Mouse (Mus musculus): ENCODE results near the gene C8g. TPM values are rescaled to one million over a fixed set of nuclear protein-coding genes. Genes with fewer than 3 reads are reported as not detected.

C8g gene
- polyA plus RNA-seq, 1 experiment from 2014 or later = 6.0 TPM

DNA sequence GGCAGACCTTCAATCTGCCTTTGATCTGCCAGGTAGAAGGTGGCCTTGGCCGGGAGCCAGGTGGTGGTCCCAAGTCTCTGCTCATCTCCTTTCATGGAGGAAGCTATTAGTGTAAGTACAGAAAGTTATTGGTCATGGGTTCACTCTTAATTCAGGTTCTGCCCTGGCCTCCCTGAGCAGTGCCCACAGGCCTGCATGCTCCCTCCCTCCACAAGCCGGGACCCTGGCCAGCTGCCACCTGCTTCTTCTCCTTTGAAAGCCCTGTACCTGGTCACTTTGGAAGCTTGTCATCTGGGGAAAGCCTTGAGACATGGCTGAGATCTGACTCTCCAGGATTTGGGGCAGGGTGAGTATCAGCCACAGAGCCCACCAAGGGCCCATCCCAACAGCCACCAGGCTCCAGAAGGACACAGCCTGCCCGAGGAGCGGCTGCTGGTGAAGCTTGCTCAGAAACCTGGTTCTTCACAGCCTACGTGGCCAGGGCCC is 8.0 kb downstream of the C8g start, which contains the start of gene Lcn12:
Lcn12 (minus strand) TSS at position 436 of the 486 bp plus-strand sequence.
- H3K4me1 ChIP-seq = peaks cover 12% of the 10 kb centered on the region
- 79% methylated on average over 5 of the region's 5 CpGs for WGBS
- DNase-seq (ENCODE audit: low spot score) = no peak

DNA sequence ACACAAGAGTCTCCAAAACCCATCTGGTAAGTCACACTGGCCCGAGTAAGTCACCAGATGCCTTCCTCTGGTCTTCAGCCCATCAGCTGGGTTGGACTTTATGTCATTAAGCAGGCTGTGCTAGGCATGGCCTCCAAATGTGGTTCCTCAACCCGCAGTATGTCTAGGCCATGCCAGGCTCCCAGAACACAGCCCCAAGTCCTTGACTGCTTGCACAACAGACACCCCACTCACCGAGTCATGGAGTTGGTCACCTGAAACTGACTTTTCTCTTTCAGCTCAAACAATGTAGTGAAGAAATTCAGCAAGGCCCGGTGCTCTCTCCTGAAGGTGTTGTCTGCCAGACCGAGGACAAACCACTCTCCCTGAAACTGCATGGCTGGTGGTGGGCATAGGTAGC is 8.5 kb downstream of the C8g start:
- Histone ChIP-seq H3K9me3 (no peaks in the 10 kb centered on the region), H3K27ac (no peak overlapping the region), H3K27me3 (ENCODE audit: insufficient read depth, poor library complexity, severe bottlenecking) (peaks cover 8% of the 10 kb centered on the region; the same call in 1 of the 2 replicates), H3K4me3 (no peak overlapping the region), H3K36me3 (no peaks in the 10 kb centered on the region), H3K4me1 (peaks cover 7% of the 10 kb centered on the region)
- no peak for DNase-seq (ENCODE audit: low spot score)
- 72% methylated on average over 5 of the region's 5 CpGs for WGBS

More for the DNA sequence above, 8.0 kb downstream of the C8g start, which contains the start of gene Lcn12:
- Histone ChIP-seq H3K27ac (no peak within 1 kb of the TSS), H3K36me3 (no peaks in the 10 kb centered on the region), H3K4me3 (no peak within 1 kb of the TSS), H3K9me3 (no peaks in the 10 kb centered on the region), H3K27me3 (ENCODE audit: insufficient read depth, poor library complexity, severe bottlenecking) (0 out of 2 replicates have a peak, but pooled peaks cover 6% of the 10 kb centered on the region)

DNA sequence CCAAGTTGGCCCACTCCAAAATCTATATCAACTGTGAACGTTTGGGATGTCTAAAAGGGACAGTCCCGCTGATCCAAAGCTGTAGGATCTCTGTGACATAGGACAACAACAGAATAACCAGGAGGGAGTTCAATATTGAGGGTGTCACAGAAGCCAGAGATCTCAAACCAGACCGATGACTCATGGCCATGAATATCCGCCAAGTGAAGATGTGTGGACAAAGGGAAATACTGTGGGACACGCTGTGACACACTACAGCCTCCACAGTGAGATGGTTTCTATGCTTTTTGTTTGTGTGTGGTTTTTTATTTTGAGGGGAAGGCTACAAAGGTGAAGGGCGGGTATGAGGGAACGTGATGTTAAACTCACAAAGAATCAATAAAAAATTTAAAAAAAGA is 12.8 kb downstream of the C8g start:
- WGBS = 73% methylated on average over 7 of the region's 7 CpGs
- Histone ChIP-seq H3K9me3 (no peaks in the 10 kb centered on the region), H3K27ac (no peak overlapping the region), H3K4me1 (no peaks in the 10 kb centered on the region), H3K36me3 (no peaks in the 10 kb centered on the region), H3K27me3 (ENCODE audit: insufficient read depth, poor library complexity, severe bottlenecking) (peaks cover 26% of the 10 kb centered on the region; the same call in 1 of the 2 replicates), H3K4me3 (no peak overlapping the region)
- DNase-seq (ENCODE audit: low spot score) = no peak

DNA sequence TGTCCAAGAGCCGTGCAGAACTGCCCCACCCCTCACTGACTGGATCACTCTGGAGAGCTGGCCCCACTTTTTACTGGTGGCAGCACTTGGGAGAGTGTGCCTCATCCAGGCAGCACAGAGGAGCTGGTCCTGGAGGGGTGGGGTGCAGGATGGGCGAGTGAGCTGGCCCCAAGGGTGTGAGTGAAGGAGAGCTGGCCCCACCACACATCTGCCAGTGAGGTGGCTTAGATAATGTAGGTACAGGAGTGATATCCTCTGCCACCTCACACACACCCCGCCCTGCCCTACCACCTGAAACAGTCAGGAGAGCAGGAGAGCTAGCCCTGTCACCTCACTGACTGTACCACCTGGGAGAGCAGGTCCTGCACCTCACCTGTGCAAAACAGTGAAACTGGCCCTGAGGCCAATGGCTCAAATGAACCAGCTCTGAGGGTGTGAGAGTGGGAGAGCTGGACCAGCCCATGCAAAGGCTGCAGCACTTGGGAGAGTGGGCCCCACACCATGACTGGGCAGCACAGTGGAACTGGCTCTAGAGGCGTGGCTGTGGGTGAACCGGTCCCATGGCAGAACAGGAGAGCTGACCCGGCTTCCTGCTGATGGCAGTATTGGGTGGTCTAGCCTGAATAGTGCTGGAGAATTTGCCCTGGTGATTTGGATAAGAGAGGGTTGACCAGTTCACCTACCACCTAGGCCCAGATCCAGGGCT is 13.4 kb downstream of the C8g start:
- H3K4me3 ChIP-seq = no peak overlapping the region
- DNase-seq (ENCODE audit: low spot score) = no peak
- H3K9me3 ChIP-seq = no peaks in the 10 kb centered on the region
- peaks cover 30% of the 10 kb centered on the region; the same call in 1 of the 2 replicates for H3K27me3 ChIP-seq (ENCODE audit: insufficient read depth, poor library complexity, severe bottlenecking)
- no peak overlapping the region for H3K27ac ChIP-seq
- H3K36me3 ChIP-seq = no peaks in the 10 kb centered on the region
- H3K4me1 ChIP-seq = no peaks in the 10 kb centered on the region
- 74% methylated on average over 6 of the region's 6 CpGs for WGBS

DNA sequence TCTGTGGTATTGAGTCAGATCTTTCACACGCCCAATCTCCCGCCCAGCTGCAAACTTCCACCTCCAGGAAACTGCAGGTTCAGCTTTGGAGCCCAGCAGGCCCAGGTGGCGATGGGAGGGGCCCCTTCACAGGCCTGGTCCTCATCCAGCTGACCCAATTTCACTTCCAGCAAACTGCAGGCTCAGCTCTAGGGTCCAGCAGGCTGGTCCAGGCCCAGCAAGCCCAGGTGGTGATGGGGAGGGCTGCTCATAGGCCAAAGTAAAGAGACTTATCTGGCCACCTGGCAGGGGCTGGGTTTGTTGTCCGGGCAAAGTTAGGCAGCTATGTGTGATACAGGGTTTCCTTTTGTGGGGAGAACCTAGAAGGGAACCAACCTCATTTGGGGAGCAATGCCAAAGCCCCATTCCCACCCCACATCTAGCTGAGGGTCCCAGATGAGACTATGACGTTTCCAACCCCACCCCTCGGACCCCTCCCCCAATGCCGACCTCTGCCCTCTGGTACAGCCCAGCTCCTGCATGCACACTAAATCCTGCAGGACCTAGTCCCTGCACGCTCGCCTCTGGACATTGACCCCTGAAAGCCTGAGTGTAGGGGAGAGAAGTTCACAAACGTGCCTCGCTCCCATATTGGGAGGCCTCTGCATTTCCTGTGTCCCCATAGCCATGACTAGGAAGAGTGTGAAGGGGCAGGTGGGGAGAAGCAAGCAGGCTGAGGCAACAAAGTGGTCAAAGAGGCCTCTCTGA is 16.4 kb downstream of the C8g start:
- H3K4me3 ChIP-seq = no peak overlapping the region
- no peaks in the 10 kb centered on the region for H3K4me1 ChIP-seq
- H3K9me3 ChIP-seq = no peaks in the 10 kb centered on the region
- peaks cover 29% of the 10 kb centered on the region; the same call in 1 of the 2 replicates for H3K27me3 ChIP-seq (ENCODE audit: insufficient read depth, poor library complexity, severe bottlenecking)
- whole genome bisulfite sequencing = 69% methylated on average over 11 of the region's 11 CpGs
- DNase-seq (ENCODE audit: low spot score) = no peak
- no peak overlapping the region for H3K27ac ChIP-seq
- H3K36me3 ChIP-seq = no peaks in the 10 kb centered on the region

DNA sequence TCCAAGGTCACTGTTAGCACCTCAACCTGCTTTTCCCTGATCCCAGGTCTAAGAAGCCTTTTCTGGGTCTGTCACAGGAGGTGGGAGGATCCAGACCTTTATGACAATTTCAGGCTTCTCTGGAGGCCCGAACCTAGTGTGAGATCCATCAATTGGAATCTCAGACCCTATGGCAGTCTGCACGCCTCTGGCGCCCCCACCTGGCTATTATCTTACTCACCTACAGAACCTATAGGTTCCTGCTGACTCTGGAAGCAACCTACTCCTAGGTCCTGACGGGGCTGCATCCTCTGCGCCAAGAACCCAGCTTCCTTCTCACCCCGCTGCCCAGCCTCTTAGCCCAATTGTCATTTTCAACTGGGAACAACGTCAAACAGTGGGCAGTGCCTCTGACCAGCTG is 18.6 kb downstream of the C8g start:
- no peak overlapping the region for H3K4me3 ChIP-seq
- H3K36me3 ChIP-seq = no peaks in the 10 kb centered on the region
- DNase-seq (ENCODE audit: low spot score) = no peak

DNA sequence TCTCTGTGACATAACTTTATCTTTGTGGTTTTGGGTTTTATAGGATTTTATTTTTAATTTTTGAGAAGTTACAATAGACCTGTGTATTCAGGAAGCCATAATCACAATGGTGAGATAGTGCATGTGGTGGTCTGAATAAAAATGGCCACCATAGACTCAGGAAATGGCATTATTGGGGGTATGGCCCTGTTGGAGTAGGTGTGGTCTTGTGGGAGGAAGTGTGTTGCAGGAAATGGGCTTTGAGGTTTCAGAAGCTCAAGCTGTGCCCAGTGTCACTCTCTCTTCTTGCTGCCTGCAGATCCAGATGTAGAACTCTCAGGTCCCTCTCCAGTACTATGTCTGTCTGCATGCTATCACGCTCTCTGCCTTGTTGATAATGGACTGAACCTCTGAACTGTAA is 21.0 kb downstream of the C8g start:
- 73% methylated on average over 1 of the region's 1 CpGs for WGBS
- no peaks in the 10 kb centered on the region for H3K4me1 ChIP-seq
- no peaks in the 10 kb centered on the region for H3K36me3 ChIP-seq
- no peaks in the 10 kb centered on the region for H3K9me3 ChIP-seq
- H3K4me3 ChIP-seq = no peak overlapping the region
- H3K27ac ChIP-seq = no peak overlapping the region
- peaks cover 30% of the 10 kb centered on the region; the same call in 1 of the 2 replicates for H3K27me3 ChIP-seq (ENCODE audit: insufficient read depth, poor library complexity, severe bottlenecking)
- no peak for DNase-seq (ENCODE audit: low spot score)

More for the DNA sequence above, 18.6 kb downstream of the C8g start:
- Histone ChIP-seq H3K9me3 (no peaks in the 10 kb centered on the region), H3K27ac (no peak overlapping the region), H3K27me3 (ENCODE audit: insufficient read depth, poor library complexity, severe bottlenecking) (peaks cover 26% of the 10 kb centered on the region; the same call in 1 of the 2 replicates), H3K4me1 (no peaks in the 10 kb centered on the region)
- WGBS = 19% methylated on average over 7 of the region's 7 CpGs

DNA sequence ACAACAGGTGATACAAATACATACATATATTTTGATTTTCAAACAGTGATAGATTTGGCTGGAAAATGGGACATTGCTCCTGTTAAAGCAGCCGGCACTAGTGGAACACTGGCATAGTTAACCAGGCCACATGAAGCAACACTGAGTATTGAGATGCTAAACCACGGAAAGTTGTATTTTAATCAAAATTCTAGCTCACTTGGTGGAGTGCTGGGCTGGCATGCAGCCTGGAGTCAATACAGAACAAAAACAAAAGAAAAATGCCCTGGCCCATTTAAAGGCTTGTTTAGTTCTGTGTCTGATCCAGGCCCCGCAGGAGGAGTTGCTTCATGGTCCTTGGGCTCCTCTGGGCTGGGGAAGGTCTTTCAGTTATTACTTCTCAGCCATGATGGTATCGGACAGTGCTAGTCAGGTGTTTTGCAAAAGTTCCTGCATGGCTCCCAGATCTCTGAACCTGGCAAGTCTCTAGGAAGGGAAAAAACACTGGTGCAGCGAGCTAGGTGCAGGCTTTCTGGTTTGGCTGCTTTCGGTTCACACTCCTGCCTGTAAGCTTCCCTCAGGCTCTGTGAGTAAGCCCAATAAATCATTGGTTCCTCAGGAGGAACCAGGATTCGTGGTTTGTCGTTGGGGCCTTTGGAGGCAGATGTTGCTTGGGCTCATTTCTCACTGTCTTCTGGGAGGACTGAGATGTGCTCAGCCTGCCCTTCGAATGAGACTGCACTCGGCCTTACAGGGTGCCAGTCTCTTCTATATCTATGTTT is 21.8 kb downstream of the C8g start:
- DNase-seq (ENCODE audit: low spot score) = no peak
- peaks cover 24% of the 10 kb centered on the region; the same call in 1 of the 2 replicates for H3K27me3 ChIP-seq (ENCODE audit: insufficient read depth, poor library complexity, severe bottlenecking)
- no peaks in the 10 kb centered on the region for H3K9me3 ChIP-seq
- no peaks in the 10 kb centered on the region for H3K4me1 ChIP-seq
- no peaks in the 10 kb centered on the region for H3K36me3 ChIP-seq
- 70% methylated on average over 10 of the region's 10 CpGs for WGBS
- no peak overlapping the region for H3K27ac ChIP-seq
- H3K4me3 ChIP-seq = no peak overlapping the region

DNA sequence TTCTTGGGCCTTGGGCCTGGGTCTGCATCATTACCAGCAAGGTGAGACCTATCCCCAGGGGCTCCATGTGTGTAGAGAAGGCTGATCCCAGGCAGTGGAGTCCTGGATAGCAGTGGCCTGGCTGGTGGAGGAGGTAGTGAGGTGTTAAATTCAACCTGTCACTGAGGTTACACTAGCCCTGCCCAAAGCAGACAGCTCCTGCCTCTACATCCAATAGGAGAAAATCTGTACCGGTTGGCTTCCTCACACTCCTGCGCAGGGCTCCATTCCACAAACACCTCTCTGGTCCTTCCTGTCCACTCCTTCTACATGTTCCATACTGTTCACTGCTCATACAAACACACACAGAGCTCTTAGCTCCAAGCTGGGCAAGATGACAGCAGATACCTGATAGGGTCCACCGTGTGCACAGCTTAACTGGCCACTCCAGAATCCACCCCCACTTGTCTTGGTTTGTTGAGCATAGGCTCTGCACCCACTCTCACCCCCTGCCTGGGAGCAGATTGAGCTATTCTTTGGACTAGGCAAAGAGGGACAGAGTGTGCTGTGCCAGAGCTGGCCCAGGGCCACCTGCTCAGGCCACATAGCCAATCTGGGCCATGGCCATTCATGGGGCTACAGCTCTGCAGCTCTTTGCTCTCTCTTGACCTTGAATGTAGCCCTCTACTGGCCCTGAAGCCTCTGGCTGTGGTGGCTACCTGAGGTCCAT is 23.4 kb downstream of the C8g start:
- no peak overlapping the region for H3K27ac ChIP-seq
- H3K4me3 ChIP-seq = no peak overlapping the region
- DNase-seq (ENCODE audit: low spot score) = no peak
- H3K36me3 ChIP-seq = no peaks in the 10 kb centered on the region
- H3K9me3 ChIP-seq = no peaks in the 10 kb centered on the region
- WGBS = 83% methylated on average over 3 of the region's 3 CpGs
- H3K27me3 ChIP-seq (ENCODE audit: insufficient read depth, poor library complexity, severe bottlenecking) = peaks cover 12% of the 10 kb centered on the region; the same call in 1 of the 2 replicates
- H3K4me1 ChIP-seq = no peaks in the 10 kb centered on the region

DNA sequence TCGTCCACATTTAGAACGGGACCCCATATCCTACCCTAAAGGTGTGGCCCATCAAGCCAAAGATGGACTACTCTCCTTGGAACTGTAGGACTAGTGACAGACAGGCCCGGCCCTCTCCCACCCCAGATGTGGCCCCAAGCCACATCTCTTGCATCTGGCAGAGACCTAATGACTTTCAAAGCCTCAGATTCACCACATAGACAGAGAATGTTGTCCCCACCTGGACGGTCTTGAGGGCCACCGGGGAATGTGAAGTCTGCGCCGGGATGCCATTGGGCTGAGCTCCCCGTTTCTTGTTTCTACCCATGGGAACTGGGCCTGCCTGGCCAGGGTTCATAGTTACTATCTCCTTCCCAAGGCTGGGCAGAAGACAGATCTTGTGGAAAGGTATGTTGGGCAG is 24.0 kb downstream of the C8g start:
- Histone ChIP-seq H3K9me3 (no peaks in the 10 kb centered on the region), H3K4me3 (no peak overlapping the region), H3K27me3 (ENCODE audit: insufficient read depth, poor library complexity, severe bottlenecking) (peaks cover 10% of the 10 kb centered on the region; the same call in 1 of the 2 replicates), H3K27ac (no peak overlapping the region), H3K4me1 (no peaks in the 10 kb centered on the region), H3K36me3 (no peaks in the 10 kb centered on the region)
- WGBS = 84% methylated on average over 8 of the region's 8 CpGs
- no peak for DNase-seq (ENCODE audit: low spot score)

DNA sequence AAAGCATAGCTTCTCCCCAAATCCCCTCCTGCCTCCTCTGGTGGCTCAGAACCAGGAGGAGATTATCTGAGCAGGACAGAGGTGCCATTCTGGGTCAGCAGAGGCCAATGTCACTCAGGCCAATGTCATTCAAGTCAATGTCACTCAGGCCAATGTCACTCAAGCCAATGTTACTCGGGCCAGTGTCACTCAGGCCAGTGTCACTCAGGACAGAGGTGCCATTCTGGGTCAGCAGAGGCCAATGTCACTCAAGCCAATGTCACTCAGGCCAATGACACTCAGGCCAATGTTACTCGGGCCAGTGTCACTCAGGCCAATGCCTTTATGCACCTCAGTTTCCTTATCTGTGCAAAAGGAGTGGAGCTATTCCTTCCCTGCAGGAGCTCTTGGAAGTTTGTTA is 29.0 kb downstream of the C8g start:
- H3K36me3 ChIP-seq = no peaks in the 10 kb centered on the region
- no peak overlapping the region for H3K4me3 ChIP-seq
- no peak overlapping the region for H3K27ac ChIP-seq
- peaks cover 19% of the 10 kb centered on the region; the same call in 1 of the 2 replicates for H3K27me3 ChIP-seq (ENCODE audit: insufficient read depth, poor library complexity, severe bottlenecking)
- H3K4me1 ChIP-seq = 0 out of 2 replicates have a peak, but pooled peaks cover 17% of the 10 kb centered on the region
- 72% methylated on average over 2 of the region's 2 CpGs for WGBS
- H3K9me3 ChIP-seq = no peaks in the 10 kb centered on the region
- no peak for DNase-seq (ENCODE audit: low spot score)

DNA sequence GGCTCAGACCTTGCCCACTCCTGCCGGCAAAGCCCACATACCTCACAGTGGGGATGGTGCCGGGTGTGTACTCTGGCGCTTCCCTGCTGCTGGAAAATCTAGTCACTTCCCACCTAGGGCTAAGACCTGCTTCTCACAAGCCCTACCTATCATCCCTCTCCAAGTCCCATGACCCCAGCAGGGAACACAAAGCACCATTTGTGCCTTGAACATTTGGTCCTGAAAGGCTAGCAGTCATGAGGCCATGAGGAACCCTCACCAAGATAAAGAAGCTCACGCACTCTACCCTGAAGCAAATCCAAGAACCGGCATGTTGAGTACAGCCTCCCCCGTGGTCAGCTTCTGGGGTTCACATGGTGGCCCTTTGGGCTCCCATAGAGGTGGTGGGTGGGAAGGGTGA is 31.6 kb downstream of the C8g start, which contains the start of gene Ptgds:
Ptgds (minus strand) TSS at position 78 of the 400 bp plus-strand sequence.
- WGBS = 31% methylated on average over 6 of the region's 6 CpGs
- no peak within 1 kb of the TSS for H3K4me3 ChIP-seq

More for the DNA sequence above, 31.6 kb downstream of the C8g start, which contains the start of gene Ptgds:
- Histone ChIP-seq H3K36me3 (no peaks in the 10 kb centered on the region), H3K4me1 (peaks cover 27% of the 10 kb centered on the region), H3K9me3 (no peaks in the 10 kb centered on the region), H3K27ac (no peak within 1 kb of the TSS), H3K27me3 (ENCODE audit: insufficient read depth, poor library complexity, severe bottlenecking) (peaks cover 12% of the 10 kb centered on the region; the same call in 1 of the 2 replicates)
- DNase-seq (ENCODE audit: low spot score) = no peak
